Mouse (Mus musculus) adipocyte (in vitro differentiated cells): Measurements from ENCODE around the gene Gart.
"Not testable (repeated sequence)": the region's sequence is repeated elsewhere in the genome, so short reads cannot be mapped to it uniquely, and the experiment has no call there.

Experiments used
- DNase-seq: peaks from one replicate; pipeline ENCODE4 v3.0.0-alpha.2; 2016; ENCODE audit warnings: low spot score

Gart gene

DNA sequence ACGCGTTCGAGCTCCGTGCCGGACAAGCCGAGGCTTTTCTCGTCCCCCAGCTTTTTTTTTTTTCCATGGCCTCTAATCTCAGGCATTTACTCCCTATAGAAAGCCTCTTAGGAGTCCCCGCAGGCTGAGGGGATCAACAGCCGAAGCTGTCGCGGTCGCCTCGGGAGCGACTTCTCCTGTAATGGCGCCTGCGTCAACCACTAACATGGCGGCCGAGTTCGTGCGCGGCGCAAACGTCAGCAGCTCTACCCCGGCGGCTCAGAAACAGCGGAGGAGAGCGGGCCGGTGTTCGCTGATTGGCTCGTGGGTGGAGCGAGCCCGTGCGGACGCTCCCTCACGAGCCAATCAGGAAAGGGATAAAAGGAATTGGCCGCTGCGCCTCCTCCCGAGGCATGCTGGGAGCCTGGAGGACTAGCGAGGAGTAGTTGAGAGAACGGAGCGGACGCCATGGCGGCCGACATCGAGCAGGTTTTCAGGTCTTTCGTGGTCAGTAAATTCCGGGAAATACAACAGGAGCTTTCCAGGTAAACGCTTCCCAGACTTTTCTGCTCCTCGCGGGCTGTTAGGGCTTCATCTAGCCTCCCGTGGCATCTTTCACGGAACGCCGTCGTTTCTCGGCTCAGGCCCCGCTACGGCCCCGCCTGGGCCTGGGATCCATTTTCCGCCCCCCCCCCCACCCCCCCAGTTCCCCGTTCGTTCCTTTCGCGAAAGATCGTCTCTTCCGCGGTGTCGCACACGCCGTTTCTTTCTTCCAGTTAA, 888 bp upstream of the Gart start, which contains the start of gene Son:
Son (plus strand) TSS at position 46 of the 759 bp plus-strand sequence.
- DNase-seq: peak; percentile 99

DNA sequence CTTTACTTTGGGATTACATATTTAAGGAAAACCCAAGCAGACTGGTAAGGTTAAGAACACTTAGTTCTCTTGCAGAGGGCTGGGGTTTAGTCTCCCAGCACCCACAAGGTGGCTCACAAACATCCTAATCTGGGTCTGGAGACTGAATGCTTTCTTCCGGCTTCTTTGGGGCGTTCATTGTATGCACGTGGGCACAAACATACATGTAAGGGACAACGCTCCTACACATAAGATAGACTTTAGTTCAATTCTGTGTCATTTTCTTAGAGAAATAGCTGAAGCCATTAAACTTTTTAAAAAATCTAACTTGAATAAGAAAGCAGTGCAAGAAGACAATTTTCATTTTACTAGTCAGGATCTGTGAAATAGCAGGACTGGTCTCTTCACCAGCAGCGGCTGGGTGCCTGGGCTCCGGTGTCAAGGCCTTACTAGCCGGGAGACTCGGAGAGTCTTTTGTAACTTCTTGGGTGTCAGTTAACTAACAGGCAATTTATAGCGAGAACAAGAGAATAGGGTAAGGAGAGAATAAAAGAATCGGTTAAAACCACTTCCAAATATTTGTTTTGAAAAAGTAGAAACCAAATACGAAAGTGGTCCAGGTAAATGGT, 653 bp downstream of the Gart start:
- peak; percentile 61 for DNase-seq

DNA sequence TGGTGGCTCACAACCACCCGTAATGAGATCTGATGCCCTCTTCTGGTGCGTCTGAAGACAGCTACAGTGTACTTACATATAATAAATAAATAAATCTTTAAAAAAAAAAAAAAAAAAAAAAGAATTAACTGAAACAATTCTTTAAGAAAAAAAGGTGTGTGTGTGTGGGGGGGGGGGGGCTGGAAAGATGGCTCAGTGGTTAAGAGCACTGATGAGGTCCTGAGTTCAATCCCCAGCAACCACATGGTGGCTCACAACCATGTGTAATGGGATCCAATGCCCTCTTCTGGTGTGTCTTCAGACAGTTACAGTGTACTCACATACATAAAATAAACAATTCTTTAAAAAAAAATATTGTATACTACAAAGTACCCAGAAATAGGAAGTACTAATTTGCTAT, 1.3 kb downstream of the Gart start:
- not testable (repeated sequence) for DNase-seq

DNA sequence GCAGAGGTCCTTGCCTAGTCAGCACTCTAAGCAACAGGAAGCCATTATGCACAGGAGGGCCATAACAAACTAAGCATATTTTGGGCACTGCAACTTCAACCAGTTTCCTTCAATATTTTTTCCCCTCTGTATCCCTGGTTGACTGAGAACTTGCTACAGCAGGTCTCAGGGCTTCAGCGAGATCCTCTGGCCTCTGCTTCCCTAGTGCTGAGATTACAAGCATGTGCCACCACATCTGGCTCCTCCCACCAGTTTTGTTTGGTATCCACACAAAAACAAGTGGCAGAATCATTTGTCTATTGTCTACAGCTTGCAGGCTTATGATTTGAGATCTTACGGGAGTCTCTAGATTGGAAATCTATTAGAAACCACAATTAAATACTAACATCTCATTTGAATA, 1.9 kb downstream of the Gart start:
- peak; percentile 42 for DNase-seq

DNA sequence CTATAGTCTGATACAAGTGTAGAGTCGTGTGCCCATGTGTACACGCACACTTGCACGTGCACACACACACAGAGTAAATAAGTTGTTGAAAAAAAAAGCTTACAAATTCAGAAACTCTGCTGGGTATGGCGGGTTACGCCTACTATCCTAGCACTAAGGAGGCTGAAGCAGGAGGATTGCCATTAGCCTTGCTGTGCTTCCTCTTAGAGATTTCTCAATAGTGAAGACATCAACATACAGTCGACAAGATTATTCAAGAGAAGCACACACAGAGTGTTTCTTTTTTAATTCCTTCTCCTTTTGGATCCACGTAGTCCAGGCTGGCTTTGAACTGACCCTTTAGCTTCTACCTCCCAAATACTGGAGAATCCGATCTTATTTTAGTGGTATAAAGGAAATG, 6.6 kb downstream of the Gart start:
- no peak for DNase-seq

DNA sequence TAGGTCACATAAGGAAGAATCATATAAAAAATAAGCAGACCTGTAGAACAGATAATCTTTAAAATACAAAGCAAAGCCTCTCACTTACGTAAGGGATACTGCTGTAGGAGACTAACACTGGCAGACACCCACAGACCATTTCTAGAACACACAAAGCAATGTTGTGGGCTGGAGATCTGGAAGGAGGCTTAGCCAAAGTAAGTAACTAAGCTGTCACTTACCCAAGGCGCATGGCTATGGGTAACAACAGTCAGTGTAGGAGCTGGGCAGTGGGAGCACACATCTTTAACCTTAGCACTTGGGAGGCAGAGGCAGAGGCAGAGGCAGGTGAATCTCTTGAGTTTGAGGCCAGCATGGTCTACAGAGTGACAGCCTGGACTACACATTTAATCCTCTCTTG, 7.1 kb downstream of the Gart start:
- DNase-seq: no peak

DNA sequence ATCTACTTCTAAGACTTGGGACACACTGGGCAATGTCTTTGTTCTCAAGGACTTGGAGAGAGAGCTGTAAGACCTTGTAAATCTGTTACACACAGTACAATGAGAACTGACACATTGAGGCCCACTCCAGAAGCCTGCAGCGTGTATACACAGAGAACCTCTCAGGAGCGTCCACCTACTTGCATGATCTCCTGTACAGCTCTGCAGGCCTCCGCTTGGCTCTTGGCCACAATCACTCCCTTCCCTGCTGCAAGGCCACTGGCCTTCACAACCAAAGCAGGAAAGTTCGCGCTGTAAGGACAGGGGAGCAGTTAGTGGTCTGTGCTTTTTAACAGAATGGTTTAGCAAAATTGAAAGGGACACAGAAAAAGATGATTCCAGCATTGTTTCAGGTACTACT, 7.6 kb downstream of the Gart start:
- no peak for DNase-seq

DNA sequence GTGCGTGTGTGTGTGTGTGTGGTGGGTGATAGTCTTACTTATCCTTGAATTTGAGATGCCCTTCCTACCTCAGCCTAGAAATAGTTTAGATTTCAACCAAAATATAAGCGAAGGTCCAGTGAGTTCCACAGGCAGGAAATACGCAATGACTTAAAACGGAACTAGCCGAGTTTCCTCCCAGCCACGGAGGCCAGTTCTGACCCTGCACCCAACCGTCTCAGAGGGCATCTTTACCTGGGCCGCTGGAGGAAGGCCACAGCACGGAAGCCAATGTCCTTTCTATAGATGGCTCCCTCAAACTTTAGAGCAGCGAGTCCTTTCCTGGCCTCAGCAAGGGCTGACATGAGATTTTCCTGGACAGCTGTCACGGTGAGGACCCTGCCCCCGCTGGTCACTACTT, 13.1 kb downstream of the Gart start:
- no peak for DNase-seq

DNA sequence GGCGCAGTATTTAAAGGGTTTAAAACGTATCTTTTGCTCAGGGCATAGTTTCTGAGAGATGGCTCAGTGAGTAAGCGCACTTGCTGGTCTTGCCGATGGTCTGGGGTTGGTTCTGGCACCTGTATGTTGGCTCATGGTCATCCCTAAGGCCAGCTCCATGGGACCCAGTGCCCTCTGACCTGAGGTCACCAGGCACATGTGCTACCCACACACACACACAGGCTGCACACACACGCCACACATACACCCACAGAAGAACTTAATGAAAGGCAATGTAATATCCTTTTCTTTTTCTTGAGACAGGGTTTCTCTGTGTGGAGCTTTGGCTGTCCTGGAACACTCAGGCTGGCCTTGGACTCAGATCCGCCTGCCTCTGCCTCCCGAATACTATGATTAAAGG, 13.8 kb downstream of the Gart start:
- DNase-seq: no peak

DNA sequence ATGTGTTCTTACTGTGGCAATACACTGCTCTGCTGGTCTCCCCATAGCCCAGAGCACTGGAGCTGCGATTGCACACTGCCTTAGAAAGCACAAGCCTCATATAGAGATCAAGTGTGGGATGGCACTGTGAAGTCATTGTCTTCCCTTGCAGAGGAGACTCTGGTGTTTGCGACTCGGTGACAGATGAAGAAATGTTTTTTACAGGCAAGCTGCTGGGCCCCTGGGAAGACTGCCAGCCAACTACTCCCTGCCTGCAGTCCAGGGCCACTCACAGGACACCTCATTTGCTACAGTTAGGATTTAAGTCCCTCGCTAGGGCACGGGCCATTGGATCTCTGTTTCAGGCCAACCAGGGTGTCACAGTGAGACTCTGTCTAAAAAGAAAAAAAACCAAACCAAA, 14.3 kb downstream of the Gart start:
- DNase-seq: peak; percentile 57

DNA sequence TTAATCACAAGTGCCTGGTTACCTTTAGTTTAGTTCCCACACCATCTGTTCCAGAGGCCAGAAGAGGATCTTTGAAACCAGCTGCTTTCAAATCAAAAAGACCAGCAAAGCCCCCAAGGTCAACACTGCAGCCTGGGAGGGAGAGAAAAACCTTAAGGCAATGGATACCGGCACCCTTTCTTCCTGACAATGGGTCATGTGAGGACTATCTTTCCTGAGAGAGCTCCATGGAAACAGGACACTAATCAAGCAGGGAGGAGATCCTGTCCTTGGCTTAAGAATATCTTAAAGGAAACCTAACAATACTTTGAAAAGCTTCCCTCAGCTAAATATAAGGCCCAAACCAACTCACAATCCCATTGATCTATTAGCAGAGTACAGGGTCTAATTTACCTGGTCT, 16.2 kb downstream of the Gart start:
- no peak for DNase-seq

DNA sequence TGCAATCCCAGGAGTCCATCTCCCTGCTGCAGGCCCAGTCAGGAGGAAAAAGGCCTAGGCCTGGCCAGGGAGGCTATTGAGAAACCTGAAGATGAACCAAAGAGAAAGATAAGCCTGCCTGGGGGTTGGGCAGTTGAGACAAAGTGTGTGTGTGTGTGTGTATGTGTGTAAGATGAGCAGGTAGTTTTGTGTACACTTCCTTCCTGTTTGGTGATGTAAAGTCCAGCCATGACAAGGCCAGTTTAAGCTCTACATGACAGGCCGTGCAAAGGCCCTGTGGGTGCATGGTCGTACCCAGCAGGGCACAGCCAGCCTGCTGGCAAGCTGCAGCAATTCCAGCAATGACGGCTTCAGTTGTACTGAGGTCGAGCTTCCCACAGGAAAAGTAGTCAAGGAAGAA, 17.0 kb downstream of the Gart start:
- DNase-seq: no peak

DNA sequence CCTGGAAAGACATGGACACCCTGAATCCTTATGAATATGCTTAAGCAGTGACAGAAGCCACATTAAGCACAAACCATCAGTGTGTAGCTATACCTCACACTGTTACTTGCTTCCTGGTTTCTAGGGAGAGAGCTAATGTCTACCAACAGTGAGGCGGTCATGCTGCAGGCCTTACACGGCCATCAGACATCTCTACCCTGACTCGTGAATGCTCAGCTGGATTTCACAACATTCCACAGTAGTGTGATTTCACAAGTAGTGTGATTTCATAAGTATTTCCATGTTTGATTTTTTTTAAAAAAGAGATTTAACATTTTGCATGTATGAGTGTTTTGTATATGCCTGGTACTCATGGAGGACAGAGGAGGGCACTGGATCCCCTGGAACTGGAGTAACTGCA, 18.1 kb downstream of the Gart start:
- no peak for DNase-seq

DNA sequence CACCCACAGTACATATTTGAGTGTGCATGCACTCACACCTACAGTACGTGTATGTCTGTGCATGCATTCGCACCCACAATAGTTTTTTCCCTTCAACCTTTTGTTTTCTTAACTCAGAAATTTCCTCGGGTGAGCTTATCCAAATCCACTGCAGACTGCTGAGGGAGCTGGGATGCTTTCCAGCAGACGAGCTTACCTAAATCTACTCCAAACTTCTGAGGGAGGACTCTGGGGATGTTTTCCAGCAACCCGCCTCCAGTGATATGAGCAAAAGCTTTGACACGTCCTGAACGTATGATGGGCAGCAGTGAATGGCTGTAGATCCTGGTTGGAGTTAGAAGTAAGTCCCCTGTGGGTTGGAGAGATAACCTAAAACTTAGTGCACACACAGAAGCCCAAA, 18.9 kb downstream of the Gart start:
- DNase-seq: no peak

DNA sequence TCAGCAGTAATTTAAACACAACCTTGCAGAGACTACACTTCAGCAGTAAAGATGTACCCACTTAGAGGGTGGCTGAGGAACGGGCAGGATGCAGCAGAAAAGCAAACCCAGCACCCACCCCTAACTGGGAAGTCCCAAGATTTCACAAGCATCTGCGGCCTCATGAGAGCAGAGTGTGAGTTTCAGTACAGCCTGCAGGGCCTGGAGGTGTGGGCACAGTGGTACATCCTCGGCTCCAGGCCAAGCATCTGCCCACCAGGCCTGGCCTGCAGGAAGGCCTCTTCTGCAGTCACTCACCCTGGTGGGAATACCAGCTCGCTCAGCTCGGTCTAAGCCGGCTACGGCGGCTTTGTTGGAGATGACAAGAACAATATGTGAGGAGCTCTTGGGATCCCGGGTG, 23.7 kb downstream of the Gart start:
- DNase-seq: no peak

DNA sequence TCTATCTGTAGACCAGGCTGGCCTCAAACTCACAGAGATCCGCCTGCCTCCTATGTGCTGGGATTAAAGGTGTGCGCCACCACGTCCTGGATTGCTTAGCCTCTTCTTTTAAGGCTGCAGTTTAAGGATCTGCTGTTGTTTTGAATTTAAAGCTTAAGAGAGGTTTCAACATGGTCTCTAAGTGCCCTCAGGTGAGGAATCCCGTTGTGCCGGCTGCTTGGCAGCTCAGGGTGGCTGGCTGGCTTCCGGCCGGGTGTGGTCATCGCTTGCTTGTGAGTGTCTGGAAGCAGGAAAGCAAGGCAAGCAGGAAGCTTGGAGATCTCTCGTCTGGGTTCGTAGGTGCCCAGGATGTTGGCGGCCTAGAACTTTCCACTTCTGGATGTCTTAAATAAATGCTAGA, 25.8 kb downstream of the Gart start:
- DNase-seq: no peak

DNA sequence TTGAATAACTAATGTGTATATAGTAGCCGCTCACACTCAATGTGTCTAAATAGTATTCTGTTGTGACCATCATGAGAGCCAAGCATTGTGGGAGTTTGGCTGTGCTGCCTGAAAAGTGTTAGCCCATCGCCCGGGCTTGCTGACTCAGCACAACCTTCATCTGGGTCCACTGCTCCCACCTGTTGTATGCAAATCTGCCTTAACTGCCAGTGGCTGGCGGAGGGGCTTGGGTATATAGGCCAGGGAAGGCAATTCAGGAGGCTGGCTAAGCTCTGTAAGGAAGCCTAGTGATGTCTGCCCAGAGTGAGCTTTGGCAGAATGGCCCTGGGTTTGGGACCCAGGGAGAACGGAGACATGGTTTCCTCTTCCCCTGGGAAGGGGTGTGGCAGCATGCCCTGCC, 26.6 kb downstream of the Gart start:
- no peak for DNase-seq

DNA sequence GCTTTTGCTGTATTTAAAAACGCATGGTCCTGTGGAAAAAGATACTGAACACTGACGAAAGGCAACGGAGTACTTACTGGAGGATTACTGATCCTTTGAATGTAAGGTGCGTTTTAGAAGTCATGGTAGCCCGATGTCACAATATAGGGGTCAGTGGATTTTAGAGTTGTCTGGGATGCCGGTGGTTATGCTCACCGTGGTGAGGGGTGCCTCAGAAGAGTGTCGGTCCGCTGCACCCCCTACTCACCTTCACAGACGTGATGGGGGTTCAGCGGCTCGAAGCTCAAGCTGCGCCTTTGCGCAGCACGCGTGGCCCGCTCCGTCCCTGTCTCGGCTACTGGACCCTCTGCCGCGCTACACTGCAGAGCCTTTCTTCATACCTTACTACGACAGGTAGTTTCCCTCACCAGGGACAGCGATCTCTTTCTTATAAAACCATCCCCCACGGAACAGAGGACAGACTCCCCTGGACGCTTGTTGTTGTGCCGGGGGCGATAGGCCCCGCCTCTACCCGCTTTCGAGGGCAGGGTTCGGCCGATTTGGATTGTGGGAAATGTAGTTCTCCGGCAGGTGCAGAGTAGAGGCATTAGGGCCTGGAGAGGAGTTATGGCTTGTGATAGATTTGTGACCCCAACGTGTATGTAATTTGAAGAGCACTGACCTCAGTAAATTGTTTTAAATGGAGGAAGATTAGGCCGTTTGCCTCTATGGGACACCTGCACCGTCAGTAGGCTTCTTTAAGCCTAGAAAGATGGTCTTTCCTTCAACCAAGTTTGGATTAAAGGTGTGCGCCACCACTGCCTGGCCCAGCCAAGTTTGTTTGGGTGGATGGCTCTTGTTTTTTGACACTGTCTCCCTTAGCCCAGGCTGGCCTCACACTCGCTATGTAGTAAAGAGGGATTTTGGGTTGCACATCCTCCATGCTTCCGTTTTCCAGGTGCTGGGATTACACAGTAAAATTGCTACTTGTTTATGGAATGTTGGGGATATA, 27.9 kb downstream of the Gart start, which contains the start of gene Dnajc28:
Dnajc28 (minus strand) TSS at position 516 of the 991 bp plus-strand sequence.
- peak; percentile 80 for DNase-seq

DNA sequence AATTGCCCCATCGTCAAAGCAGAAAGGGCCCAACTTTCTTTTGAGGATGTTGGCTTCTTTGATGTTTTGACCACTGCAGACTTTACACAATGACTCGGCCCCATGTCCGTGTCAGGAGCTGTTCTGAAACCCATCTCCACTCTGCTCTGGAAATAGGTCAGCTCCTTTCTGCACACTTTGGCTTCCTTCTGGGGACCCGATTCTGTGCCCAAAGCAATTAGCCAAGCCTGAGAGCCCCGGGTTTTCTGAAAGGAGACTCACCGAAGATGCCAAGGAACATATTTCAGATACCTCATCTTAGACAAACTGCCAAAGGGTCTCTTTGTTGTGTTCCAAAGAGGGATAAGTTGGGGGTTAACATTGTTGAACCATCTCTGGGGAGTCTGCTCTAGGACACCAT, 32.2 kb downstream of the Gart start:
- DNase-seq: no peak

DNA sequence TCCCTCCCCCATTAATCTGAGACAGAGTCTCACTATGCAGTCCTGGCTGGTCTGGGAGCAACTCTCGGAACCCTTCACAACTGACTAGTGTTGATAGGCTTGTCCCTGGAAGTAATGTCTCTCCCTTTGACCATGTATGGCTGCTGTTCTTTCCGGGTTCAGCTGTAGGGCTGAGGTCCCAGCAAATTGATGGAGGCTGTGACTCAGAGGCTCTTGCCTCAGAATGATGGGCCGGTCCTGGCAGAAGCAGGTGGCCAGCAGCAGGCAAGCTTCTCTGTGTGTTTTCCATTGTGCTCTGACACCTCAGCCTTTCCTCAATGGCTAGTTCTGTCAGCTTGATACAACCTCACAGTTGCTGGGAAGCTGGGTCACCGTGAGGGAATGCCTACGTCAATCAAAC, 34.2 kb downstream of the Gart start:
- DNase-seq: peak; percentile 43

DNA sequence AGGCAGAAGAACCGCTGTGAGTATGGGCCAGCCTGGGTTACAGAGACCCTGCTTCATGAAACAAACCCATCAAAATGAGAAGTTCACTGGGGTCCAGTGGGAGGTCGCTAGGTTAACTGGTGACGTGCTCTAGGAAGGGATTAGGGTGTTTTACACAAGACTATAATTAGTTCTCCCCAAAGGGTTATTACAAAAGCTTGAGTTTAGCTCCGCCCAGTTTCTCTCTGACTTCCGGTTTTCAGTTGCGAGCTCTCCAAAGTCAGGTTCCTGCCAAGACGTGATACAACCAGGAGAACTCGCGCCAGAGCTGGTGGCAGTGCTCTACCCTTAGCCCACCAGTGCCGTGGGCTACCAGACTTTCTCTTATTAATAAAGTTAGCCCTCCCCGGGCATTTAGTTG, 35.5 kb downstream of the Gart start:
- DNase-seq: no peak

DNA sequence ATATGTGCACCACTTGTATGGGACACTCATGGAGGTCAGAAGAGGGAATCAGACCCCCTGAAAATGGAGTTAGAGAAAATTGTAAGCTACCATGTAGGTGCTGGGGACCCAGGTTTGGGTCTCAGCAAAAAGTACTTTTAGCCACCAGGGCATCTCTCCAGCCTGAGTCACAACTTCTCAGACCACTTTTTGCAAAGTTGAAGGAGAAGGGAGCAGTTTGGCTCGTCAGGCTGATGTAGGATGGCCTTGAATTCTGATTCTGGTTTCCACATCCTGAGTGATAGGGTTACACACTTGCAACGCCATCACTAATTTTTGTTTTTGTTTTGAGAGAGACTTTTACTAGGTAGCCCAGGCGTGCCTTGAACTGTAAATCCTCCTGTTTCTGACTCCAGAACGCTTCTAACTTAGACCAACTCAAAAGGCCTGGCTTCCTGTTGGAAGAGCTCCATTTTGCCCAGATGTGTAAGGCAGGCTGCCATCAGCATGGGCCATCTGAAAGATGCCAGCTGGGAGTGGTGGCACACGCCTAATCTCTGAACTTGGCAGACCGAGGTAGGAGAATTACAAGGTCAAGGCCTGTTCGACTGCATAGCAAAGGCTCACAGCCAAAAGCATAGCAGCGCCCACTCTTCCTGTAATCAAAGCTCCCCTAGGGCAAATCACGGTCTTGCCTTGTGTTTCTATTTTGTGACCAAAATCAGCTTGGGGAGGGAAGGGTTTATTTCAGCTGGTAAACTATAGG, 37.1 kb downstream of the Gart start:
- peak; percentile 75 for DNase-seq
